Mouse (Mus musculus): ENCODE measurements around the gene Nthl1. TPM values are rescaled to one million over a fixed set of nuclear protein-coding genes. Genes with fewer than 3 reads are reported as not detected.

Nthl1 gene
- polyA plus RNA-seq, 1 experiment from 2014 or later, result 6.4 TPM

GRCm38 (mm10) chr17:24671346-24671745 is 38.9 kb downstream of the Nthl1 start:
- H3K27me3 ChIP-seq, result no peaks in the 10 kb centered on the region
- H3K4me3 ChIP-seq (replicated peaks), result peak overlapping the region; percentile 92
- peaks cover 5% of the 10 kb centered on the region for H3K36me3 ChIP-seq (replicated peaks)
- H3K4me2 ChIP-seq, result peak overlapping the region; percentile 89
- ATAC-seq (ENCODE audit: insufficient read depth), result no peak
- 41% methylated on average over 5 of the region's 5 CpGs for WGBS (ENCODE audit: insufficient replicate concordance)
- H3K4me1 ChIP-seq (replicated peaks), result peaks cover 71% of the 10 kb centered on the region
- peak overlapping the region; percentile 88; the same call in 1 of the 2 replicates for H3K27ac ChIP-seq (replicated peaks)
- peak overlapping the region; percentile 94 for H3K9ac ChIP-seq
- no peaks in the 10 kb centered on the region for H3K9me3 ChIP-seq (replicated peaks)

GRCm38 (mm10) chr17:24672141-24672540 is 39.7 kb downstream of the Nthl1 start:
- no peaks in the 10 kb centered on the region for H3K9me3 ChIP-seq (replicated peaks)
- ATAC-seq (ENCODE audit: insufficient read depth), result peak; percentile 20; the same call in 1 of the 2 replicates
- peak overlapping the region; percentile 9; the same call in 1 of the 2 replicates for H3K4me3 ChIP-seq (replicated peaks)
- peak overlapping the region; percentile 89 for H3K4me2 ChIP-seq
- WGBS (ENCODE audit: insufficient replicate concordance), result 9% methylated on average over 5 of the region's 5 CpGs
- H3K27ac ChIP-seq (replicated peaks), result peak overlapping the region; percentile 88
- no peak overlapping the region for H3K9ac ChIP-seq
- no peaks in the 10 kb centered on the region for H3K27me3 ChIP-seq
- peaks cover 75% of the 10 kb centered on the region for H3K4me1 ChIP-seq (replicated peaks)
- H3K36me3 ChIP-seq (replicated peaks), result peaks cover 13% of the 10 kb centered on the region

- H3K9ac ChIP-seq, result no peak overlapping the region
- H3K27me3 ChIP-seq, result no peaks in the 10 kb centered on the region
- no peak overlapping the region for H3K4me3 ChIP-seq (replicated peaks)
- peaks cover 68% of the 10 kb centered on the region for H3K4me1 ChIP-seq (replicated peaks)
- H3K9me3 ChIP-seq (replicated peaks), result no peaks in the 10 kb centered on the region
- H3K27ac ChIP-seq (replicated peaks), result peak overlapping the region; percentile 33; the same call in 1 of the 2 replicates
- 53% methylated on average over 7 of the region's 7 CpGs for WGBS (ENCODE audit: insufficient replicate concordance)
- no peak for ATAC-seq (ENCODE audit: insufficient read depth)
- no peak overlapping the region for H3K4me2 ChIP-seq
- peaks cover 34% of the 10 kb centered on the region for H3K36me3 ChIP-seq (replicated peaks)
Observed at GRCm38 (mm10) chr17:24674277-24674676, 41.8 kb downstream of the Nthl1 start.

DNA sequence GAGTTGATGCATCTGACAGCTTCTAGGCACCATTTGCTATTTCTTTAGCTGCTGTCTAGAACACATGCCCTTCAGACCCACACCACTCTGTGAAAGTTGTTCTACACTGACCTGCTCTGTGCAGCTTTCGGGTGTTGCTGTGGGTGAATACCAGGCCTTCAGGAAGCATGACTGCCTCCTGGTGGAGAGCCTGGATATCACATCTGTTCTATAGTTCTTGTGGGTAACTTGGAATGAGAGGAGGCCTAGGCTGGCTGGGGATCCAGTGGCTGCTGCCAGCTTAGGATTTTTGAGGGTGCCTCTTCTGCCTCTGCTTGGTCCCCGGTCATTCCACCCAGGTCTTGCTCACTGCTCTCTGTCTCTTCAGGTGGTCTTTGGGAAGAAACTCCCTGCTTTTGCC is 43.7 kb downstream of the Nthl1 start:
- H3K4me3 ChIP-seq (replicated peaks), result no peak overlapping the region
- peaks cover 54% of the 10 kb centered on the region for H3K4me1 ChIP-seq (replicated peaks)
- H3K27me3 ChIP-seq, result no peaks in the 10 kb centered on the region
- H3K4me2 ChIP-seq, result no peak overlapping the region
- no peaks in the 10 kb centered on the region for H3K9me3 ChIP-seq (replicated peaks)
- H3K36me3 ChIP-seq (replicated peaks), result peaks cover 53% of the 10 kb centered on the region
- ATAC-seq (ENCODE audit: insufficient read depth), result no peak
- 57% methylated on average over 2 of the region's 2 CpGs for WGBS (ENCODE audit: insufficient replicate concordance)
- no peak overlapping the region for H3K27ac ChIP-seq (replicated peaks)
- H3K9ac ChIP-seq, result no peak overlapping the region

GRCm38 (mm10) chr17:24676877-24677276 is 44.4 kb downstream of the Nthl1 start:
- Histone ChIP-seq H3K9ac (no peak overlapping the region), H3K4me2 (no peak overlapping the region), H3K4me1 (replicated peaks) (peaks cover 48% of the 10 kb centered on the region), H3K9me3 (replicated peaks) (no peaks in the 10 kb centered on the region), H3K36me3 (replicated peaks) (peaks cover 58% of the 10 kb centered on the region), H3K4me3 (replicated peaks) (no peak overlapping the region), H3K27me3 (no peaks in the 10 kb centered on the region), H3K27ac (replicated peaks) (no peak overlapping the region)
- ATAC-seq (ENCODE audit: insufficient read depth), result no peak
- WGBS (ENCODE audit: insufficient replicate concordance), result 86% methylated on average over 5 of the region's 5 CpGs

DNA sequence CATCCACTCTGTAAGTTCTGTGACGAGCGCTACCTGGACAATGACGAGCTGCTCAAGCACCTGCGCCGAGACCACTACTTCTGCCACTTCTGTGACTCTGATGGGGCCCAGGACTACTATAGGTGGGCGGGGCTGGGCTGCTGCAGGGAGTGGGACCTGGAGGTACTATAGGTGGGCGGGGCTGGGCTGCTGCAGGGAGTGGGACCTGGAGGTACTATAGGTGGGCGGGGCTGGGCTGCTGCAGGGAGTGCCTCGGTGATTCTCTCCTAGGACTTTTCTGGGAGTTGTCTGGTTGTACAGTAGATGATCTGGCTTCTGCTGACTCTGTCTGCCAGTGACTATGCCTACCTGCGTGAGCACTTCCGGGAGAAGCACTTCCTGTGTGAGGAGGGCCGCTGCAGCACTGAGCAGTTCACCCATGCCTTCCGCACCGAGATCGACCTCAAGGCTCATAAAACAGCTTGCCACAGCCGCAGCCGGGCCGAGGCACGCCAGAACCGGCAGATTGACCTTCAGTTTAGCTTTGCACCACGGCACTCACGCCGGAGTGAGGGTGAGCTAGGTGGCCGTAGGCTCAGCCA is 45.1 kb downstream of the Nthl1 start:
- Histone ChIP-seq H3K9me3 (replicated peaks) (no peaks in the 10 kb centered on the region), H3K27me3 (no peaks in the 10 kb centered on the region), H3K9ac (no peak overlapping the region), H3K4me1 (replicated peaks) (peaks cover 40% of the 10 kb centered on the region), H3K4me3 (replicated peaks) (no peak overlapping the region), H3K27ac (replicated peaks) (no peak overlapping the region), H3K36me3 (replicated peaks) (peaks cover 58% of the 10 kb centered on the region), H3K4me2 (no peak overlapping the region)
- 78% methylated on average over 24 of the region's 24 CpGs for WGBS (ENCODE audit: insufficient replicate concordance)
- no peak for ATAC-seq (ENCODE audit: insufficient read depth)

DNA sequence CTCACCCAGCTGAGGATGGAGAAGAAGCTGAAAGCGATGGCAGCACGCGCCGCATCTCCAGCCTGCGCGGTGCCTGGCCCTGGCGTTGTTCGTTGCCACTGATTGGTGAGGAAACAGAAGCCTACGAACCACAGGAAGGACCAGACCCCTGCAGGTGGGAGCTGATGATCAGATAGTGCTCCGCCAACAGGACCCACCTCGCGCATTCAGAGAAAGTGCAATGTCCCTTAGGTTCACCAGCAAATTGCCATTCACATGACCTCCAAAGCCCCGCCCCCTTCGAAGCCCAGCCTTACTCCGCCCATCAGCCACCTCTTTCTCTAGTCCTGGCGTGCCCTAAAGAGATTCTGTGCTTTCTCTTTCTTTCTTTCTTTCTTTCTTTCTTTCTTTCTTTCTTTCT is 54.0 kb downstream of the Nthl1 start:
- Histone ChIP-seq H3K9ac (no peak overlapping the region), H3K4me3 (replicated peaks) (peak overlapping the region; percentile 29; the same call in 1 of the 2 replicates), H3K4me2 (peak overlapping the region; percentile 49), H3K27me3 (peaks cover 51% of the 10 kb centered on the region), H3K36me3 (replicated peaks) (peaks cover 2% of the 10 kb centered on the region), H3K9me3 (replicated peaks) (no peaks in the 10 kb centered on the region), H3K27ac (replicated peaks) (no peak overlapping the region), H3K4me1 (replicated peaks) (peaks cover 30% of the 10 kb centered on the region)
- ATAC-seq (ENCODE audit: insufficient read depth), result 0 out of 2 replicates have a peak, but pooled peaks have one; percentile 45
- WGBS (ENCODE audit: insufficient replicate concordance), result 38% methylated on average over 16 of the region's 16 CpGs

DNA sequence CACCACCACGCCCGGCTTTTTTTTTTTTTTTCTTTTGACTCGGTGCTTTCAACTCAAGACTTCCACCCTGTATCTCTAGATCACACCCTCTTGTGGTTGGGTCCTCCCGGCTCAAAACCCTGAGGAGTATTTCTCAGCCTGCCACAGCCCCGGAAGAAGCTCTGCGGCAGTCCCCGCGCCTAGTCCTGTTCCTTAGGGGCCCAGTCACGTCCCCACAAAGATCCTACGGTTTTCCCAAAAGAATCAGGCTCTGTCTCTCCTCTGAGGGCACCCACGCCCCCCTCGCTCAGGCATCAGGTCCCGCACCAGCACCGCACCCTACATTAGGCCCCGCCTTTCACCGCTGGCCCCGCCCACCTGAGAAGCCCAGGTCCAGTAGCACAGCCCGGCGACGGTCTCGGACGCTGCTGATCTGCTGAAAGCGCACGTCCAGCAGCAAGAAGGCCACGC is 54.7 kb downstream of the Nthl1 start:
- peak; percentile 55 for ATAC-seq (ENCODE audit: insufficient read depth)
- Histone ChIP-seq H3K4me3 (replicated peaks) (peak overlapping the region; percentile 54), H3K4me2 (peak overlapping the region; percentile 75), H3K27me3 (peaks cover 58% of the 10 kb centered on the region), H3K9ac (peak overlapping the region; percentile 37), H3K9me3 (replicated peaks) (no peaks in the 10 kb centered on the region), H3K27ac (replicated peaks) (no peak overlapping the region), H3K4me1 (replicated peaks) (peaks cover 30% of the 10 kb centered on the region), H3K36me3 (replicated peaks) (no peaks in the 10 kb centered on the region)
- under 1% methylated on average over 25 of the region's 25 CpGs for WGBS (ENCODE audit: insufficient replicate concordance)

GRCm38 (mm10) chr17:24687599-24687998 is 55.1 kb downstream of the Nthl1 start:
- peaks cover 30% of the 10 kb centered on the region for H3K4me1 ChIP-seq (replicated peaks)
- H3K4me2 ChIP-seq, result peak overlapping the region; percentile 75
- H3K4me3 ChIP-seq (replicated peaks), result peak overlapping the region; percentile 54
- H3K27ac ChIP-seq (replicated peaks), result no peak overlapping the region
- 0 out of 2 replicates have a peak, but pooled peaks cover 2% of the 10 kb centered on the region for H3K36me3 ChIP-seq (replicated peaks)
- H3K9ac ChIP-seq, result peak overlapping the region; percentile 37
- no peaks in the 10 kb centered on the region for H3K9me3 ChIP-seq (replicated peaks)
- peaks cover 59% of the 10 kb centered on the region for H3K27me3 ChIP-seq
- 18% methylated on average over 23 of the region's 23 CpGs for WGBS (ENCODE audit: insufficient replicate concordance)
- ATAC-seq (ENCODE audit: insufficient read depth), result no peak

Small RNAs within 50 kb of the gene (microRNA-seq; reads per million reads assigned to microRNA genes)
- gene Gm24589, result not detected

Other genes with a start within 250 kb of the Nthl1 start
- gene Rnps1, start 218.1 kb upstream of the Nthl1 start, polyA plus RNA-seq (2015; fragmentation: Nextera tagmentation; extraction: Ambion mirVana), result 109 and 113 TPM in 2 replicates
- gene Eci1, start 206.0 kb upstream of the Nthl1 start, polyA plus RNA-seq (2015; fragmentation: Nextera tagmentation; extraction: Ambion mirVana), result 81.2 and 92.2 TPM in 2 replicates
- gene Dnase1l2, start 189.6 kb upstream of the Nthl1 start, polyA plus RNA-seq (2015; fragmentation: Nextera tagmentation; extraction: Ambion mirVana), result 0.39 and 0.41 TPM in 2 replicates
- 11.5 and 14.2 TPM in 2 replicates for gene E4f1, start 162.4 kb upstream of the Nthl1 start, polyA plus RNA-seq (2015; fragmentation: Nextera tagmentation; extraction: Ambion mirVana)
- 60.5 and 61.2 TPM in 2 replicates for gene Pgp, start 162.3 kb upstream of the Nthl1 start, polyA plus RNA-seq (2015; fragmentation: Nextera tagmentation; extraction: Ambion mirVana)
- gene Bricd5, start 158.8 kb upstream of the Nthl1 start, polyA plus RNA-seq (2015; fragmentation: Nextera tagmentation; extraction: Ambion mirVana), result 0.13 TPM in 1 of 2 replicates, not detected in the other
- 12.0 and 13.6 TPM in 2 replicates for gene Mlst8, start 153.6 kb upstream of the Nthl1 start, polyA plus RNA-seq (2015; fragmentation: Nextera tagmentation; extraction: Ambion mirVana)
- 0.05 and 0.09 TPM in 2 replicates for gene Caskin1, start 144.1 kb upstream of the Nthl1 start, polyA plus RNA-seq (2015; fragmentation: Nextera tagmentation; extraction: Ambion mirVana)
- gene Traf7, start 104.7 kb upstream of the Nthl1 start, polyA plus RNA-seq (2015; fragmentation: Nextera tagmentation; extraction: Ambion mirVana), result 32.9 and 35.2 TPM in 2 replicates
- gene Rab26, start 98.5 kb upstream of the Nthl1 start, polyA plus RNA-seq (2015; fragmentation: Nextera tagmentation; extraction: Ambion mirVana), result 0.64 and 0.74 TPM in 2 replicates
- 2.6 and 3.0 TPM in 2 replicates for gene Pkd1, start 82.8 kb upstream of the Nthl1 start, polyA plus RNA-seq (2015; fragmentation: Nextera tagmentation; extraction: Ambion mirVana)
- 18.8 and 21.4 TPM in 2 replicates for gene Tsc2, start 50 bp upstream of the Nthl1 start, polyA plus RNA-seq (2015; fragmentation: Nextera tagmentation; extraction: Ambion mirVana)
- gene Slc9a3r2, start 17.6 kb downstream of the Nthl1 start, polyA plus RNA-seq (2015; fragmentation: Nextera tagmentation; extraction: Ambion mirVana), result 10.8 and 13.8 TPM in 2 replicates
- 0.30 TPM in 1 of 2 replicates, not detected in the other for gene Npw, start 25.8 kb downstream of the Nthl1 start, polyA plus RNA-seq (2015; fragmentation: Nextera tagmentation; extraction: Ambion mirVana)
- gene Zfp598, start 37.0 kb downstream of the Nthl1 start, polyA plus RNA-seq (2015; fragmentation: Nextera tagmentation; extraction: Ambion mirVana), result 9.9 and 12.5 TPM in 2 replicates
- 0.07 and 0.16 TPM in 2 replicates for gene Syngr3, start 57.3 kb downstream of the Nthl1 start, polyA plus RNA-seq (2015; fragmentation: Nextera tagmentation; extraction: Ambion mirVana)
- gene Gfer, start 63.5 kb downstream of the Nthl1 start, polyA plus RNA-seq (2015; fragmentation: Nextera tagmentation; extraction: Ambion mirVana), result 22.8 and 25.2 TPM in 2 replicates
- 0.14 and 0.16 TPM in 2 replicates for gene Noxo1, start 63.6 kb downstream of the Nthl1 start, polyA plus RNA-seq (2015; fragmentation: Nextera tagmentation; extraction: Ambion mirVana)
- 35.0 and 40.6 TPM in 2 replicates for gene Tbl3, start 75.0 kb downstream of the Nthl1 start, polyA plus RNA-seq (2015; fragmentation: Nextera tagmentation; extraction: Ambion mirVana)
- gene Rnf151, start 85.4 kb downstream of the Nthl1 start, polyA plus RNA-seq (2015; fragmentation: Nextera tagmentation; extraction: Ambion mirVana), result not detected in 2 replicates
- gene Rps2, start 85.4 kb downstream of the Nthl1 start, polyA plus RNA-seq (2015; fragmentation: Nextera tagmentation; extraction: Ambion mirVana), result 1,043 and 1,068 TPM in 2 replicates
- gene Ndufb10, start 91.8 kb downstream of the Nthl1 start, polyA plus RNA-seq (2015; fragmentation: Nextera tagmentation; extraction: Ambion mirVana), result 160 and 162 TPM in 2 replicates
- 0.09 and 0.15 TPM in 2 replicates for gene Rpl3l, start 95.1 kb downstream of the Nthl1 start, polyA plus RNA-seq (2015; fragmentation: Nextera tagmentation; extraction: Ambion mirVana)
- gene Msrb1, start 104.0 kb downstream of the Nthl1 start, polyA plus RNA-seq (2015; fragmentation: Nextera tagmentation; extraction: Ambion mirVana), result 31.1 and 32.9 TPM in 2 replicates
- gene Hs3st6, start 120.3 kb downstream of the Nthl1 start, polyA plus RNA-seq (2015; fragmentation: Nextera tagmentation; extraction: Ambion mirVana), result 0.07 TPM in 1 of 2 replicates, not detected in the other
- 0.35 and 0.54 TPM in 2 replicates for gene Meiob, start 171.6 kb downstream of the Nthl1 start, polyA plus RNA-seq (2015; fragmentation: Nextera tagmentation; extraction: Ambion mirVana)
- 117 and 135 TPM in 2 replicates for gene Hagh, start 207.5 kb downstream of the Nthl1 start, polyA plus RNA-seq (2015; fragmentation: Nextera tagmentation; extraction: Ambion mirVana)
- 41.1 and 44.2 TPM in 2 replicates for gene Fahd1, start 217.7 kb downstream of the Nthl1 start, polyA plus RNA-seq (2015; fragmentation: Nextera tagmentation; extraction: Ambion mirVana)
- 9.6 and 11.5 TPM in 2 replicates for gene Igfals, start 233.3 kb downstream of the Nthl1 start, polyA plus RNA-seq (2015; fragmentation: Nextera tagmentation; extraction: Ambion mirVana)